In genomic region chr9:66886366-66886765, GRCm38 (mm10) we compare ENCODE assay signal across 14 mouse cellular contexts. TPM values are rescaled to one million over a fixed set of nuclear protein-coding genes. Genes with fewer than 3 reads are reported as not detected.
DNase-seq lines count a peak whose midpoint lies in the region; ATAC-seq and TF ChIP-seq lines count a peak whose summit lies in the region.
"Had no signal": no experiment of that assay in that cellular context is flagged by ENCODE, and none has a peak within 500 bp of the region (broad histone marks: within the 10 kb centered on the region; RNA-seq: fewer than 3 reads in every experiment).

No protein-coding gene starts in this region.

- no peak overlapping the region for H3K4me3 ChIP-seq in embryonic facial prominence, embryonic 12.5 days
- H3K4me3 ChIP-seq in embryonic facial prominence, embryonic 10.5 days, result no peak overlapping the region
- peak overlapping the region; percentile 80 for H3K4me3 ChIP-seq in megakaryocyte, embryonic 14.5 days (replicated peaks)
- H3K4me3 ChIP-seq in small intestine, adult 2 months (ENCODE audit: low read depth, low read length), result no peak overlapping the region
- H3K4me3 ChIP-seq in limb, embryonic 10.5 days, result no peak overlapping the region

- no peaks in the 10 kb centered on the region for H3K27me3 ChIP-seq in embryonic facial prominence, embryonic 12.5 days
- no peaks in the 10 kb centered on the region for H3K27me3 ChIP-seq in embryonic facial prominence, embryonic 10.5 days (replicated peaks; ENCODE audit: low read depth, poor library complexity, severe bottlenecking)
- no peaks in the 10 kb centered on the region for H3K27me3 ChIP-seq in megakaryocyte, embryonic 14.5 days (replicated peaks)
- no peaks in the 10 kb centered on the region for H3K27me3 ChIP-seq in small intestine, adult 2 months (ENCODE audit: control insufficient read depth, insufficient read depth, low read length)
- H3K27me3 ChIP-seq in limb, embryonic 10.5 days (ENCODE audit: low read depth, poor library complexity, severe bottlenecking), result no peaks in the 10 kb centered on the region
- H3K27me3 ChIP-seq: Patski had no signal

- H3K27ac ChIP-seq in embryonic facial prominence, embryonic 12.5 days, result peak overlapping the region; percentile 23; the same call in 1 of the 2 replicates
- H3K27ac ChIP-seq in embryonic facial prominence, embryonic 10.5 days (replicated peaks), result no peak overlapping the region
- H3K27ac ChIP-seq in small intestine, adult 2 months (ENCODE audit: insufficient read depth, low read depth, low read length), result peak overlapping the region; percentile 27; the same call in 1 of the 2 replicates
- H3K27ac ChIP-seq in limb, embryonic 10.5 days, result no peak overlapping the region

- H3K4me2 ChIP-seq in embryonic facial prominence, embryonic 12.5 days (replicated peaks), result no peak overlapping the region

- 19% methylated on average over 3 of the region's 3 CpGs for WGBS in embryonic facial prominence, embryonic 12.5 days
- WGBS in embryonic facial prominence, embryonic 10.5 days, result 17% methylated on average over 3 of the region's 3 CpGs
- 53% methylated on average over 3 of the region's 3 CpGs for WGBS in small intestine, adult 2 months
- 41% methylated on average over 3 of the region's 3 CpGs for WGBS in limb, embryonic 10.5 days

- no peak for TF ChIP-seq CTCF in small intestine, adult 2 months (IDR thresholded peaks at IDR 0.05; ENCODE audit: extremely low read depth, insufficient read length, insufficient replicate concordance, low read depth, low read length)

- H3K4me1 ChIP-seq in embryonic facial prominence, embryonic 12.5 days, result peaks cover 23% of the 10 kb centered on the region
- peaks cover 60% of the 10 kb centered on the region for H3K4me1 ChIP-seq in embryonic facial prominence, embryonic 10.5 days
- H3K4me1 ChIP-seq in megakaryocyte, embryonic 14.5 days, result peaks cover 99% of the 10 kb centered on the region
- H3K4me1 ChIP-seq in small intestine, adult 2 months (ENCODE audit: control insufficient read depth, insufficient read depth, insufficient read length, low read length), result peaks cover 11% of the 10 kb centered on the region; the same call in 1 of the 2 replicates
- H3K4me1 ChIP-seq in limb, embryonic 10.5 days, result peaks cover 26% of the 10 kb centered on the region

- H3K9me3 ChIP-seq in embryonic facial prominence, embryonic 12.5 days, result no peaks in the 10 kb centered on the region
- H3K9me3 ChIP-seq in embryonic facial prominence, embryonic 10.5 days, result no peaks in the 10 kb centered on the region
- no peaks in the 10 kb centered on the region for H3K9me3 ChIP-seq in megakaryocyte, embryonic 14.5 days
- H3K9me3 ChIP-seq in limb, embryonic 10.5 days (replicated peaks), result no peaks in the 10 kb centered on the region

- DNase-seq in embryonic facial prominence, embryonic 10.5 days (ENCODE audit: low spot score), result no peak
- peak; percentile 32 for DNase-seq in induced T-regulatory cell, adult 2 months (ENCODE audit: low read depth)
- no peak for DNase-seq in limb, embryonic 10.5 days (ENCODE audit: low spot score)
- no peak for DNase-seq in adrenal gland, postnatal 36 days
- DNase-seq: adrenal gland, adult 2 months; cerebellum, adult 9-11 months; kidney, adult 18-20 months; kidney, postnatal 25 days; thymus, adult 2 months had no signal

- no peaks in the 10 kb centered on the region for H3K36me3 ChIP-seq in embryonic facial prominence, embryonic 12.5 days
- no peaks in the 10 kb centered on the region; the same call in 1 of the 2 replicates for H3K36me3 ChIP-seq in embryonic facial prominence, embryonic 10.5 days (replicated peaks)
- peaks cover 45% of the 10 kb centered on the region for H3K36me3 ChIP-seq in megakaryocyte, embryonic 14.5 days (replicated peaks; ENCODE audit: low read length)
- no peaks in the 10 kb centered on the region for H3K36me3 ChIP-seq in small intestine, adult 2 months (ENCODE audit: control insufficient read depth, insufficient read depth, low read length)
- H3K36me3 ChIP-seq in limb, embryonic 10.5 days, result no peaks in the 10 kb centered on the region

- no peak for TF ChIP-seq POLR2A in small intestine, adult 2 months (IDR thresholded peaks at IDR 0.05; ENCODE audit: low read depth, low read length)

- no peak for ATAC-seq in embryonic facial prominence, embryonic 12.5 days (ENCODE audit: insufficient number of reproducible peaks, insufficient read depth, low FRiP score, low TSS enrichment)
- no peak for ATAC-seq in megakaryocyte, adult 5-6 weeks (ENCODE audit: poor library complexity, severe bottlenecking)
- ATAC-seq: Patski had no signal

- no peak overlapping the region for H3K9ac ChIP-seq in embryonic facial prominence, embryonic 12.5 days

RNA-seq across cellular contexts. Expression of gene Rab8b, which starts 33.1 kb away (rescaled TPM):
- polyA plus RNA-seq in embryonic facial prominence, embryonic 12.5 days (2016; fragmentation: Nextera tagmentation; extraction: Ambion mirVana), result 22.0 and 23.7 TPM in 2 replicates
- 21.4 and 23.9 TPM in 2 replicates for polyA plus RNA-seq in embryonic facial prominence, embryonic 10.5 days (2016; fragmentation: Nextera tagmentation; extraction: Ambion mirVana)
- polyA plus RNA-seq in megakaryocyte, embryonic 14.5 days (2012; ENCODE audit: insufficient read depth, low replicate concordance), result 3.2 TPM in 1 of 2 replicates, not detected in the other
- 78.2 and 82.1 TPM in 2 replicates for total RNA-seq in megakaryocyte, adult 5-6 weeks (2015)
- total RNA-seq in megakaryocyte, adult 5-6 weeks (2017), result 141 and 154 TPM in 2 replicates
- polyA plus RNA-seq in small intestine, adult 2 months (2012; rRNA removed), result 2.7 and 3.0 TPM in 2 replicates
- 14.3 and 14.9 TPM in 2 replicates for polyA plus RNA-seq in limb, embryonic 10.5 days (2016; fragmentation: Nextera tagmentation; extraction: Ambion mirVana)
- total RNA-seq in adrenal gland, postnatal 36 days (2021), result 10 to 100 TPM; 18.9 to 21.9 TPM

RNA-seq across cellular contexts. Expression of gene Aph1c, which starts 51.8 kb away (rescaled TPM):
- 2.9 and 3.1 TPM in 2 replicates for polyA plus RNA-seq in embryonic facial prominence, embryonic 12.5 days (2016; fragmentation: Nextera tagmentation; extraction: Ambion mirVana)
- 1.7 and 1.8 TPM in 2 replicates for polyA plus RNA-seq in embryonic facial prominence, embryonic 10.5 days (2016; fragmentation: Nextera tagmentation; extraction: Ambion mirVana)
- polyA plus RNA-seq in megakaryocyte, embryonic 14.5 days (2012; ENCODE audit: insufficient read depth, low replicate concordance), result 1.2 TPM in 1 of 2 replicates, not detected in the other
- total RNA-seq in megakaryocyte, adult 5-6 weeks (2015), result 25.0 and 31.4 TPM in 2 replicates
- 8.4 and 9.6 TPM in 2 replicates for total RNA-seq in megakaryocyte, adult 5-6 weeks (2017)
- polyA plus RNA-seq in small intestine, adult 2 months (2012; rRNA removed), result 0.13 and 0.22 TPM in 2 replicates
- 1.1 and 1.5 TPM in 2 replicates for polyA plus RNA-seq in limb, embryonic 10.5 days (2016; fragmentation: Nextera tagmentation; extraction: Ambion mirVana)
- 10 to 100 TPM in 1 of 2 experiments, 1 to 10 TPM in 1; 6.6 to 11.4 TPM for total RNA-seq in adrenal gland, postnatal 36 days (2021)

RNA-seq across cellular contexts. Expression of gene Rps27l, which starts 59.5 kb away (rescaled TPM):
- 620 and 633 TPM in 2 replicates for polyA plus RNA-seq in embryonic facial prominence, embryonic 12.5 days (2016; fragmentation: Nextera tagmentation; extraction: Ambion mirVana)
- polyA plus RNA-seq in embryonic facial prominence, embryonic 10.5 days (2016; fragmentation: Nextera tagmentation; extraction: Ambion mirVana), result 777 and 806 TPM in 2 replicates
- 23.8 and 219 TPM in 2 replicates for polyA plus RNA-seq in megakaryocyte, embryonic 14.5 days (2012; ENCODE audit: insufficient read depth, low replicate concordance)
- total RNA-seq in megakaryocyte, adult 5-6 weeks (2015), result 368 and 391 TPM in 2 replicates
- total RNA-seq in megakaryocyte, adult 5-6 weeks (2017), result 149 and 154 TPM in 2 replicates
- polyA plus RNA-seq in small intestine, adult 2 months (2012; rRNA removed), result 9.6 and 10.2 TPM in 2 replicates
- polyA plus RNA-seq in limb, embryonic 10.5 days (2016; fragmentation: Nextera tagmentation; extraction: Ambion mirVana), result 775 and 943 TPM in 2 replicates
- total RNA-seq in adrenal gland, postnatal 36 days (2021), result 100 to 1,000 TPM; 270 to 313 TPM

Comparison
In these comparisons a context has a peak if more than half of its experiments do, and no peak if none do; other contexts are left out.
1. H3K27ac ChIP-seq: peak in embryonic facial prominence, embryonic 12.5 days (single experiment) and small intestine, adult 2 months (single experiment); none in embryonic facial prominence, embryonic 10.5 days (single experiment) and limb, embryonic 10.5 days (single experiment).